Mouse (Mus musculus): Measurements from ENCODE around the gene Hcn2. TPM values are rescaled to one million over a fixed set of nuclear protein-coding genes. Genes with fewer than 3 reads are reported as not detected.

The Hcn2 gene
- polyA plus RNA-seq, 1 experiment from 2014 or later: 0.28 TPM

DNA sequence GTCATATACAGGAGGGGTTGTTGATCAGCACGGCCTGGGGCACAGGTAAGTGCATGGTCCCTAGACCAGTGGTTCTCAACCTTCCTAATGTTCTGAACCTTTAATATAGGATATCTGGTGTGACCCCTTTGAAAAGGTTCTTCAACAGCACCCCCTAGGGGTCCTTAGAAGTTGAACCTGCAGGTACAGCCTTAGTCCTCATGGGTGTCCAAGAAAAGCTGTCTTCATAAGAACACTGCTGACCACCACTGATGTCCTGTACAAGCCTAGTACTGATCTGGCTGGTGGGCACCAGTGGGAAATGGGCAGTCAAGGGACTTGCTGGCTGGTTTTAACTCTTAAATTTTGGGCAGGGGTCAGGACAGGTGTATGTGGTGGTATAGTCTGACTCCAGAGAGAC is 4.4 kb upstream of the Hcn2 start:
- DNase-seq (ENCODE audit: low spot score) (peak; percentile 49), ATAC-seq (replicated peaks; ENCODE audit: low FRiP score, low read depth) (peak; percentile 23)

GRCm38 (mm10) chr10:79712499-79713126 is 3.8 kb upstream of the Hcn2 start:
- Histone ChIP-seq H3K9me3 (replicated peaks; ENCODE audit: low read length) (no peaks in the 10 kb centered on the region), H3K4me1 (replicated peaks; ENCODE audit: insufficient read depth, low read length) (peaks cover 15% of the 10 kb centered on the region; the same call in 1 of the 2 replicates), H3K27me3 (ENCODE audit: insufficient read depth, low read length) (peaks cover 24% of the 10 kb centered on the region), H3K27ac (no peak overlapping the region), H3K4me3 (replicated peaks; ENCODE audit: low read depth, low read length) (no peak overlapping the region), H3K4me2 (ENCODE audit: low read length) (no peak overlapping the region), H3K36me3 (ENCODE audit: insufficient read depth, low read length) (peaks cover 29% of the 10 kb centered on the region), H3K9ac (ENCODE audit: low read depth, low read length) (no peak overlapping the region)
- DNase-seq (ENCODE audit: low spot score) (peak; percentile 81), ATAC-seq (replicated peaks; ENCODE audit: low FRiP score, low read depth) (peak; percentile 11)
- peak; percentile 79 for TF ChIP-seq CTCF (IDR thresholded peaks at IDR 0.05; ENCODE audit: low read depth)
- WGBS: 12% methylated on average over 5 of the region's 6 CpGs

More for the DNA sequence above, 4.4 kb upstream of the Hcn2 start:
- Histone ChIP-seq H3K36me3 (ENCODE audit: insufficient read depth, low read length) (peaks cover 29% of the 10 kb centered on the region), H3K27me3 (ENCODE audit: insufficient read depth, low read length) (peaks cover 18% of the 10 kb centered on the region), H3K4me1 (replicated peaks; ENCODE audit: insufficient read depth, low read length) (peaks cover 10% of the 10 kb centered on the region; the same call in 1 of the 2 replicates), H3K4me3 (replicated peaks; ENCODE audit: low read depth, low read length) (no peak overlapping the region), H3K4me2 (ENCODE audit: low read length) (no peak overlapping the region), H3K9me3 (replicated peaks; ENCODE audit: low read length) (no peaks in the 10 kb centered on the region), H3K27ac (no peak overlapping the region), H3K9ac (ENCODE audit: low read depth, low read length) (no peak overlapping the region)
- 76% methylated on average over 1 of the region's 1 CpGs for WGBS
- TF ChIP-seq CTCF (IDR thresholded peaks at IDR 0.05; ENCODE audit: low read depth): peak; percentile 48; the same call in 1 of the 2 replicates

- H3K27ac ChIP-seq: no peak overlapping the region
Measured at GRCm38 (mm10) chr10:79713163-79713562, 3.3 kb upstream of the Hcn2 start.

DNA sequence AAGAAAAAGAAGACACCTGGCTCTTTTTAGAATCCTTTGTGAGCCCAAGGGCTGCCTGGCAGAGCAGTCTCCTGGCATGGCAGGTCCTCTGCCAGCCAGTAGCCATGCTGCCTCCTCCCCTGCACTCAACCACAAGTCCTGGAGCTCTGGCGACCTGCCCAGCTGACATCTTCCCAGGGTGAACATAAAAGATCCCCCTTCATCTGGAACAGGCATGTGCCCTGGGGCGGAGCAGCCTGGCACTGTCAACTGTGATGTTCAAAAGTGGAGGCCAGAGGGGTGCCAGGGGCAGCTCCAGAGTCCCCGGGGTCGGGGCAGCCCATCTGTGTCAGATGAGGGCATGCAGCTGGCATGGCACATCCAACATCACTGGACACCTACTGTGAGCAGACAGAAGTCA is 1.4 kb upstream of the Hcn2 start:
- H3K4me1 ChIP-seq (replicated peaks; ENCODE audit: insufficient read depth, low read length): peaks cover 15% of the 10 kb centered on the region; the same call in 1 of the 2 replicates
- DNase-seq (ENCODE audit: low spot score) (no peak), ATAC-seq (replicated peaks; ENCODE audit: low FRiP score, low read depth) (no peak)
- no peak overlapping the region for H3K27ac ChIP-seq
- H3K36me3 ChIP-seq (ENCODE audit: insufficient read depth, low read length): peaks cover 19% of the 10 kb centered on the region
- H3K27me3 ChIP-seq (ENCODE audit: insufficient read depth, low read length): peaks cover 27% of the 10 kb centered on the region
- TF ChIP-seq CTCF (IDR thresholded peaks at IDR 0.05; ENCODE audit: low read depth): no peak
- WGBS: 57% methylated on average over 4 of the region's 4 CpGs
- H3K9me3 ChIP-seq (replicated peaks; ENCODE audit: low read length): no peaks in the 10 kb centered on the region
- H3K4me2 ChIP-seq (ENCODE audit: low read length): no peak overlapping the region
- no peak overlapping the region for H3K9ac ChIP-seq (ENCODE audit: low read depth, low read length)
- no peak overlapping the region for H3K4me3 ChIP-seq (replicated peaks; ENCODE audit: low read depth, low read length)

More at GRCm38 (mm10) chr10:79713163-79713562, 3.3 kb upstream of the Hcn2 start:
- no peak overlapping the region for H3K4me3 ChIP-seq (replicated peaks; ENCODE audit: low read depth, low read length)
- H3K36me3 ChIP-seq (ENCODE audit: insufficient read depth, low read length): peaks cover 29% of the 10 kb centered on the region
- H3K9me3 ChIP-seq (replicated peaks; ENCODE audit: low read length): no peaks in the 10 kb centered on the region
- no peak overlapping the region for H3K9ac ChIP-seq (ENCODE audit: low read depth, low read length)
- no peak for TF ChIP-seq CTCF (IDR thresholded peaks at IDR 0.05; ENCODE audit: low read depth)
- H3K27me3 ChIP-seq (ENCODE audit: insufficient read depth, low read length): peaks cover 27% of the 10 kb centered on the region
- ATAC-seq (replicated peaks; ENCODE audit: low FRiP score, low read depth) (no peak), DNase-seq (ENCODE audit: low spot score) (no peak)
- H3K4me2 ChIP-seq (ENCODE audit: low read length): no peak overlapping the region
- peaks cover 15% of the 10 kb centered on the region; the same call in 1 of the 2 replicates for H3K4me1 ChIP-seq (replicated peaks; ENCODE audit: insufficient read depth, low read length)
- WGBS: 24% methylated on average over 1 of the region's 1 CpGs

- Histone ChIP-seq H3K9ac (ENCODE audit: low read depth, low read length) (peak overlapping the region; percentile 35; the same call in 1 of the 2 replicates), H3K27ac (no peak overlapping the region), H3K9me3 (replicated peaks; ENCODE audit: low read length) (no peaks in the 10 kb centered on the region), H3K36me3 (ENCODE audit: insufficient read depth, low read length) (no peaks in the 10 kb centered on the region), H3K4me3 (replicated peaks; ENCODE audit: low read depth, low read length) (peak overlapping the region; percentile 61), H3K4me2 (ENCODE audit: low read length) (peak overlapping the region; percentile 97), H3K27me3 (ENCODE audit: insufficient read depth, low read length) (peaks cover 27% of the 10 kb centered on the region), H3K4me1 (replicated peaks; ENCODE audit: insufficient read depth, low read length) (peaks cover 15% of the 10 kb centered on the region; the same call in 1 of the 2 replicates)
- WGBS: 2% methylated on average over 42 of the region's 44 CpGs
- ATAC-seq (replicated peaks; ENCODE audit: low FRiP score, low read depth): no peak
- no peak for DNase-seq (ENCODE audit: low spot score)
- no peak for TF ChIP-seq CTCF (IDR thresholded peaks at IDR 0.05; ENCODE audit: low read depth)
Measured at GRCm38 (mm10) chr10:79716988-79717355, 538 bp downstream of the Hcn2 start.

GRCm38 (mm10) chr10:79717640-79718357 is 1.4 kb downstream of the Hcn2 start:
- TF ChIP-seq CTCF (IDR thresholded peaks at IDR 0.05; ENCODE audit: low read depth): no peak
- Histone ChIP-seq H3K4me1 (replicated peaks; ENCODE audit: insufficient read depth, low read length) (peaks cover 15% of the 10 kb centered on the region; the same call in 1 of the 2 replicates), H3K27me3 (ENCODE audit: insufficient read depth, low read length) (peaks cover 27% of the 10 kb centered on the region), H3K27ac (no peak overlapping the region), H3K36me3 (ENCODE audit: insufficient read depth, low read length) (no peaks in the 10 kb centered on the region), H3K4me3 (replicated peaks; ENCODE audit: low read depth, low read length) (peak overlapping the region; percentile 61), H3K9me3 (replicated peaks; ENCODE audit: low read length) (no peaks in the 10 kb centered on the region), H3K4me2 (ENCODE audit: low read length) (peak overlapping the region; percentile 97), H3K9ac (ENCODE audit: low read depth, low read length) (no peak overlapping the region)
- 4% methylated on average over 43 of the region's 43 CpGs for WGBS
- peak; percentile 85 for DNase-seq (ENCODE audit: low spot score)
- no peak for ATAC-seq (replicated peaks; ENCODE audit: low FRiP score, low read depth)

Data from kidney, postnatal 0 days (tissue).